Mouse (Mus musculus): ENCODE data around the gene Plac1. TPM values are rescaled to one million over a fixed set of nuclear protein-coding genes. Genes with fewer than 3 reads are reported as not detected.
"Not testable (repeated sequence)": the region's sequence is repeated elsewhere in the genome, so short reads cannot be mapped to it uniquely, and the experiment has no call there.

Gene Plac1
- polyA plus RNA-seq, 1 experiment from 2014 or later, result 5.4 TPM

DNA sequence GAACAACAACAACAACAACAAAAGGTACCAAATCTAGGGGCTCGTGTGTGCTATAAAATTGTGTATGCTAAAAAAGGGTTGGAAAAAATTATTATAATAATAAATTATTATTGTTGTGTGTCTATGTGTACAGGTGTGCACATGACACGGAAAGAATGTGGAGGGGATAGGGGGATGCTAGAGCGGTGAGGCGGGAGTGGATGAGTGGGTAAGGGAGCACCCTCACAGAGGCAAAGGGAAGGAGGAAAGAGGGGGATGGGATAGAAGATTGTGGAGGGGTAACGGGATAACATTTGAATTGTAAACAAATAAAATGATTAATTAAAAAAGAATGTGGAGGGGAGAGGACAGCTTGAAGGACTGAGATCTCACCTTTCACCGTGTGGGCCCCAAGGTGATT, 199.8 kb downstream of the Plac1 start:
- 56% methylated on average over 6 of the region's 6 CpGs for WGBS
- H3K9ac ChIP-seq (ENCODE audit: low read depth, low read length), result no peak overlapping the region
- no peak overlapping the region for H3K4me2 ChIP-seq (replicated peaks; ENCODE audit: low read depth, low read length)
- H3K4me1 ChIP-seq (ENCODE audit: control insufficient read depth, insufficient read depth, low read length), result peaks cover 2% of the 10 kb centered on the region; the same call in 1 of the 2 replicates
- no peaks in the 10 kb centered on the region for H3K27me3 ChIP-seq (ENCODE audit: control insufficient read depth, insufficient read depth, low read length)
- ATAC-seq (ENCODE audit: low FRiP score, low TSS enrichment), result peak; percentile 70
- H3K9me3 ChIP-seq (ENCODE audit: control insufficient read depth, low read length), result no peaks in the 10 kb centered on the region
- peak overlapping the region; percentile 76; the same call in 1 of the 2 replicates for H3K27ac ChIP-seq (ENCODE audit: low read depth, low read length)
- no peak overlapping the region for H3K4me3 ChIP-seq (ENCODE audit: low read length)
- no peaks in the 10 kb centered on the region for H3K36me3 ChIP-seq (ENCODE audit: control insufficient read depth, insufficient read depth, low read length)

DNA sequence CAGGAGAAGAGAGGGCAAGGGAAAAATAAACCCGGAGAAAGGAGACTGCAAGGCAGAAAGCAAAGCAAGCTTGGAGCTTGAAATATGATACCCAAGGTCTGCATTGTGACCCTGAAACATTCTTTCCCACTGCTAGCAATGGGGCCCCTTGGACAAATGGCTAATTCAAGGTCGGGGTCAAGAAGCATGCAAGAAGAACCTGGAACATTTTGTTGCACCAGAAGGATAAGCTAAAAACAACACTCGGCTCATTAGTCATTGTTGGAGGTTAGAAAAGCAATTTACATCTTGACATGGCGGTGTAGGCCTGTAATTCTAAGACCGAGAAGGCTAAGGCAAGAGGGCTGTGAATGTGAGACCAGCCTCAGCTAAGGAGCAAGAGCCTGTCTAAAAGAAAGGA, 200.3 kb downstream of the Plac1 start:
- H3K9me3 ChIP-seq (ENCODE audit: control insufficient read depth, low read length), result no peaks in the 10 kb centered on the region
- 0 out of 2 replicates have a peak, but pooled peaks cover 2% of the 10 kb centered on the region for H3K4me1 ChIP-seq (ENCODE audit: control insufficient read depth, insufficient read depth, low read length)
- no peaks in the 10 kb centered on the region for H3K27me3 ChIP-seq (ENCODE audit: control insufficient read depth, insufficient read depth, low read length)
- no peaks in the 10 kb centered on the region for H3K36me3 ChIP-seq (ENCODE audit: control insufficient read depth, insufficient read depth, low read length)
- no peak overlapping the region for H3K9ac ChIP-seq (ENCODE audit: low read depth, low read length)
- no peak overlapping the region for H3K4me3 ChIP-seq (ENCODE audit: low read length)
- WGBS, result 34% methylated on average over 5 of the region's 5 CpGs
- no peak overlapping the region for H3K4me2 ChIP-seq (replicated peaks; ENCODE audit: low read depth, low read length)
- H3K27ac ChIP-seq (ENCODE audit: low read depth, low read length), result peak overlapping the region; percentile 76; the same call in 1 of the 2 replicates
- ATAC-seq (ENCODE audit: low FRiP score, low TSS enrichment), result peak; percentile 87

DNA sequence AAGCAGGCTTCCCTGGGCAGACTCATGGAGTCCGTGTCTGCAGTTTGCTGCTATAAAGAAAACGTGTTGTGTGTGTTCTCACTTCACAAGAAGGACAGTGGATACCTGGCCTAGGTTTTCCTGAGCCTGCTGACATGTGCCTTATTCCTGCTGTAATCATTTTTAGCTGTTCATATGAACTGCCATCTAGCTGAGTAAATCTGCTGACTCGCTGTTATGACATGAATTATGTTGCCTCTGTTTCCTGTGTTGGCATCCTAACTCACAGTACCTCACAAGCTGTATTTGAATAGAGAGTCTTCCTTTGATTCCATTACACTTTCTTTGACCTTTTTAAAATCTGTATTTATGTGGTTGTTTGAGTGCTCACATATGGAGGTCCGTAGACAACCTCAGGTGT, 201.7 kb downstream of the Plac1 start:
- H3K27ac ChIP-seq (ENCODE audit: low read depth, low read length), result no peak overlapping the region
- H3K9me3 ChIP-seq (ENCODE audit: control insufficient read depth, low read length), result no peaks in the 10 kb centered on the region
- no peak for ATAC-seq (ENCODE audit: low FRiP score, low TSS enrichment)
- no peaks in the 10 kb centered on the region for H3K36me3 ChIP-seq (ENCODE audit: control insufficient read depth, insufficient read depth, low read length)
- no peak overlapping the region for H3K4me3 ChIP-seq (ENCODE audit: low read length)
- no peak overlapping the region for H3K4me2 ChIP-seq (replicated peaks; ENCODE audit: low read depth, low read length)
- WGBS, result 77% methylated on average over 4 of the region's 4 CpGs
- no peaks in the 10 kb centered on the region for H3K27me3 ChIP-seq (ENCODE audit: control insufficient read depth, insufficient read depth, low read length)
- H3K9ac ChIP-seq (ENCODE audit: low read depth, low read length), result no peak overlapping the region
- H3K4me1 ChIP-seq (ENCODE audit: control insufficient read depth, insufficient read depth, low read length), result 0 out of 2 replicates have a peak, but pooled peaks cover 2% of the 10 kb centered on the region

- no peaks in the 10 kb centered on the region for H3K9me3 ChIP-seq (ENCODE audit: control insufficient read depth, low read length)
- no peak overlapping the region for H3K9ac ChIP-seq (ENCODE audit: low read depth, low read length)
- H3K36me3 ChIP-seq (ENCODE audit: control insufficient read depth, insufficient read depth, low read length), result no peaks in the 10 kb centered on the region
- no peaks in the 10 kb centered on the region for H3K4me1 ChIP-seq (ENCODE audit: control insufficient read depth, insufficient read depth, low read length)
- ATAC-seq (ENCODE audit: low FRiP score, low TSS enrichment), result no peak
- H3K27me3 ChIP-seq (ENCODE audit: control insufficient read depth, insufficient read depth, low read length), result no peaks in the 10 kb centered on the region
- WGBS, result 64% methylated on average over 5 of the region's 5 CpGs
- H3K4me2 ChIP-seq (replicated peaks; ENCODE audit: low read depth, low read length), result no peak overlapping the region
- H3K27ac ChIP-seq (ENCODE audit: low read depth, low read length), result no peak overlapping the region
- no peak overlapping the region for H3K4me3 ChIP-seq (ENCODE audit: low read length)
Observed at GRCm38 (mm10) chrX:53029559-53029958, 210.4 kb downstream of the Plac1 start.

DNA sequence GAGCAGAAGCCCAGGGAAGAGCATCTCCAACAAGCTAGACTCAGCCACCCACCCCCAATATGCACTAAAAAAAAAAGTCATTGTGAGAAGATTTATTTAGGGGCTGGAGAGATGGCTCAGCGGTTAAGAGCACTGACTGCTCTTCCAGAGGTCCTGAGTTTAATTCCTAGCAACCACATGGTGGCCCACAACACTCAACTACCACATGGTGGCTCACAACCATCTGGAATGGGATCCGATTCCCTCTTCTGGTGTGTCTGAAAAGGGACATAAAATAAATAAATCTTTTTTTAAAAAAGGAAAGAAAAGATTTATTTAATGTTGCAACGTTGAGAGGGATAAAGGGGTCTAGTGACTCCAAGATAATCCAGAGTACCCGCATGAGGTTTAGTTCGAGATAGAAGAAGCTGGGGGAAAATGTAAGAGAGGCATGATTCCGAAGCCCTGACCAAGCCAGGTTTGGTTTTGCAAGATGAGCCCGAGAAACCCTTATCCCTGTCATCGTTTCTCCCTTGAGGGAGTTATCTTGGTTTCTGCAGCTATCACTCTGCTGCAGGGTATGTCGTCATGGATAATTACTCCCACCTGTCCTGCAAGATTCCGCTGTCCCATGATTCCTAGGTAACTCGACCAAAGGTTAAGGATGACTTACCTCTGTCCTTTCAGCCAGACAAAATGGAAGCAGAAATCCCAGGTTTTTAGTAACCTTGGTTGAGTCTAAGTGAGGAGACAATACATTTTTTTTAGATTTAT, 214.3 kb downstream of the Plac1 start:
- H3K4me2 ChIP-seq (replicated peaks; ENCODE audit: low read depth, low read length), result no peak overlapping the region
- H3K27me3 ChIP-seq (ENCODE audit: control insufficient read depth, insufficient read depth, low read length), result no peaks in the 10 kb centered on the region
- ATAC-seq (ENCODE audit: low FRiP score, low TSS enrichment), result no peak
- H3K9me3 ChIP-seq (ENCODE audit: control insufficient read depth, low read length), result no peaks in the 10 kb centered on the region
- H3K4me3 ChIP-seq (ENCODE audit: low read length), result no peak overlapping the region
- H3K4me1 ChIP-seq (ENCODE audit: control insufficient read depth, insufficient read depth, low read length), result no peaks in the 10 kb centered on the region
- no peak overlapping the region for H3K27ac ChIP-seq (ENCODE audit: low read depth, low read length)
- H3K36me3 ChIP-seq (ENCODE audit: control insufficient read depth, insufficient read depth, low read length), result no peaks in the 10 kb centered on the region; the same call in 1 of the 2 replicates
- WGBS, result 52% methylated on average over 11 of the region's 11 CpGs
- no peak overlapping the region for H3K9ac ChIP-seq (ENCODE audit: low read depth, low read length)

GRCm38 (mm10) chrX:53024268-53024667, 215.6 kb downstream of the Plac1 start:
- H3K9ac ChIP-seq (ENCODE audit: low read depth, low read length); H3K4me2 ChIP-seq (replicated peaks; ENCODE audit: low read depth, low read length); H3K9me3 ChIP-seq (ENCODE audit: control insufficient read depth, low read length); H3K27ac ChIP-seq (ENCODE audit: low read depth, low read length); H3K4me1 ChIP-seq (ENCODE audit: control insufficient read depth, insufficient read depth, low read length); H3K27me3 ChIP-seq (ENCODE audit: control insufficient read depth, insufficient read depth, low read length); H3K36me3 ChIP-seq (ENCODE audit: control insufficient read depth, insufficient read depth, low read length); H3K4me3 ChIP-seq (ENCODE audit: low read length): not testable (repeated sequence)
- ATAC-seq (ENCODE audit: low FRiP score, low TSS enrichment), result peak; percentile 68; the same call in 1 of the 2 replicates
- 19% methylated on average over 3 of the region's 3 CpGs for WGBS

- no peak for ATAC-seq (ENCODE audit: low FRiP score, low TSS enrichment)
- Histone ChIP-seq H3K4me2 (replicated peaks; ENCODE audit: low read depth, low read length) (no peak overlapping the region), H3K4me1 (ENCODE audit: control insufficient read depth, insufficient read depth, low read length) (no peaks in the 10 kb centered on the region), H3K27ac (ENCODE audit: low read depth, low read length) (no peak overlapping the region), H3K36me3 (ENCODE audit: control insufficient read depth, insufficient read depth, low read length) (no peaks in the 10 kb centered on the region; the same call in 1 of the 2 replicates), H3K4me3 (ENCODE audit: low read length) (no peak overlapping the region), H3K27me3 (ENCODE audit: control insufficient read depth, insufficient read depth, low read length) (no peaks in the 10 kb centered on the region), H3K9ac (ENCODE audit: low read depth, low read length) (no peak overlapping the region), H3K9me3 (ENCODE audit: control insufficient read depth, low read length) (no peaks in the 10 kb centered on the region)
- WGBS, result 84% methylated on average over 2 of the region's 2 CpGs
Observed at GRCm38 (mm10) chrX:53023021-53023420, 216.9 kb downstream of the Plac1 start.

MicroRNAs within 50 kb of the gene (microRNA counts, 519-probe panel; counts per million panel counts)
- microRNA mmu-miR-322 (8,685 counts per million, percentile 90 among the panel's probes with 10 or more counts), microRNA mmu-miR-351 (not detected), microRNA mmu-miR-450a-3p (not detected), microRNA mmu-miR-450a-5p (6,362 counts per million, percentile 67 among the panel's probes with 10 or more counts), microRNA mmu-miR-450b-3p (not detected), microRNA mmu-miR-450b-5p (not detected), microRNA mmu-miR-503 (3,996 counts per million, percentile 23 among the panel's probes with 10 or more counts), microRNA mmu-miR-542-3p (not detected), microRNA mmu-miR-542-5p (4,934 counts per million, percentile 40 among the panel's probes with 10 or more counts)

Small RNAs within 50 kb of the gene (microRNA-seq; reads per million reads assigned to microRNA genes)
- gene Mir322 (32,898 reads per million, percentile 98 among the genes with 10 or more reads in this experiment), gene Mir351 (10,429 reads per million, percentile 96 among the genes with 10 or more reads in this experiment), gene Mir450-1 (28.6 reads per million, percentile 39 among the genes with 10 or more reads in this experiment), gene Mir450-2 (11.8 reads per million, percentile 28 among the genes with 10 or more reads in this experiment), gene Mir450b (192 reads per million, percentile 63 among the genes with 10 or more reads in this experiment), gene Mir503 (1,278 reads per million, percentile 80 among the genes with 10 or more reads in this experiment), gene Mir542 (704 reads per million, percentile 75 among the genes with 10 or more reads in this experiment)

Other genes with a start within 250 kb of the Plac1 start
- 7.6 and 10.5 TPM in 2 replicates for gene Fam122b, start 29.7 kb upstream of the Plac1 start, polyA plus RNA-seq (2014; fragmentation: Nextera tagmentation; extraction: Ambion mirVana)
- gene Fam122c, start 33.3 kb upstream of the Plac1 start, polyA plus RNA-seq (2014; fragmentation: Nextera tagmentation; extraction: Ambion mirVana), result not detected in 2 replicates
- 38.9 and 42.3 TPM in 2 replicates for gene Mospd1, start 130.4 kb upstream of the Plac1 start, polyA plus RNA-seq (2014; fragmentation: Nextera tagmentation; extraction: Ambion mirVana)
- not detected in 2 replicates for gene Etd, start 194.8 kb upstream of the Plac1 start, polyA plus RNA-seq (2014; fragmentation: Nextera tagmentation; extraction: Ambion mirVana)

Data from kidney, embryonic 14.5 days (tissue).